Comparison of ENCODE assay signal across 23 mouse cellular contexts in the genomic region with DNA sequence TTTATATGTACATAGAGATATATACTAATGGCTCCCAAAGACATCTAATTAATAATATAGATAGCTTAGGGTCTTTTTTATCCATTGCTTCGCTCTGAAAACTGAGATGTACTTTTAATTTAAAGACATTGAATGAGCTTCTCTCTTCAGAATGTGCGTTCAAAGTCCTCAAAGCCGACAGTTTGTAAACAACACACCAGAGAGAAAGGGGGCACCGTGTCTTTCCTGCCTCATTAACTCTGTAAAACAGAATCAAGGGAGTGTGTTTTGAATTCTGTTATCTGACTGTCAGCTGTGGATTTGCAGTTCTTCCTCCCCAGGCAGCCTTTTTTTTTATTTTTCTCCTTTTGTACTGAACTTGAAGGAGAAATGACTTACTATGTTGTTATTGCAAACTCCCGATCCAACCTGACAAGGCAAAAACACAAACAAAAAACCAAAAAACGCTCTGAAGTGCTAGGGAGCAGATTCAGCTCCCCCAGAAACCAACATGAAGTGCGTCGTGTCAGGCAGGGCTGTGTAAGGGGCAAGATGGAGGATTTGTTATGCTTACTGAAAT.
DNase-seq lines count a peak whose midpoint lies in the region; ATAC-seq and TF ChIP-seq lines count a peak whose summit lies in the region.
"Had no signal": no experiment of that assay in that cellular context is flagged by ENCODE, and none has a peak within 500 bp of the region (broad histone marks: within the 10 kb centered on the region; RNA-seq: fewer than 3 reads in every experiment).

No protein-coding gene starts in this region.

- H3K4me2 ChIP-seq in forebrain, embryonic 16.5 days (ENCODE audit: low read length) = no peak overlapping the region
- H3K4me2 ChIP-seq in forebrain, embryonic 12.5 days = no peak overlapping the region
- H3K4me2 ChIP-seq in kidney, embryonic 14.5 days (replicated peaks; ENCODE audit: low read depth, low read length) = no peak overlapping the region
- H3K4me2 ChIP-seq in neural tube, embryonic 12.5 days (replicated peaks) = no peak overlapping the region
- H3K4me2 ChIP-seq in neural tube, embryonic 15.5 days = no peak overlapping the region
- no peak overlapping the region for H3K4me2 ChIP-seq in midbrain, embryonic 13.5 days (replicated peaks)
- H3K4me2 ChIP-seq: embryonic facial prominence, embryonic 15.5 days; heart, embryonic 13.5 days; limb, embryonic 15.5 days; midbrain, embryonic 12.5 days; stomach, embryonic 15.5 days had no signal

- H3K27ac ChIP-seq in forebrain, embryonic 16.5 days (ENCODE audit: low read length) = peak overlapping the region; percentile 19; the same call in 1 of the 2 replicates
- no peak overlapping the region for H3K27ac ChIP-seq in forebrain, embryonic 12.5 days
- no peak overlapping the region for H3K27ac ChIP-seq in kidney, embryonic 14.5 days (ENCODE audit: low read depth, low read length)
- H3K27ac ChIP-seq in kidney, adult 2 months (ENCODE audit: insufficient read depth, low read depth, low read length) = no peak overlapping the region
- H3K27ac ChIP-seq in neural tube, embryonic 12.5 days = no peak overlapping the region
- H3K27ac ChIP-seq in neural tube, embryonic 15.5 days (replicated peaks) = peak overlapping the region; percentile 56; the same call in 1 of the 2 replicates
- H3K27ac ChIP-seq in midbrain, embryonic 13.5 days = no peak overlapping the region
- H3K27ac ChIP-seq: embryonic facial prominence, embryonic 15.5 days; heart, adult 2 months; heart, embryonic 13.5 days; limb, embryonic 15.5 days; liver, embryonic 14.5 days; midbrain, embryonic 12.5 days; stomach, embryonic 15.5 days had no signal

- no peak for TF ChIP-seq POLR2A in kidney, adult 2 months (IDR thresholded peaks at IDR 0.05; ENCODE audit: low read depth, low read length)

- TF ChIP-seq CTCF in kidney, adult 2 months (conservative IDR thresholded peaks at IDR 0.05; ENCODE audit: insufficient read depth, insufficient read length, low read depth, low read length) = no peak

- DNase-seq in kidney, adult 2 months = no peak
- DNase-seq in neural tube, embryonic 10.5 days (ENCODE audit: extremely low spot score, low spot score) = no peak
- DNase-seq: adrenal gland, postnatal 14 days; cerebellum, adult 8-10 months; cerebellum, postnatal 36 days; gastrocnemius, postnatal 25 days; heart, adult 2 months; heart, postnatal 14 days; thymus, postnatal 36 days had no signal

- peaks cover 13% of the 10 kb centered on the region for H3K4me1 ChIP-seq in forebrain, embryonic 16.5 days (replicated peaks; ENCODE audit: control insufficient read depth, insufficient read depth, low read length)
- no peaks in the 10 kb centered on the region for H3K4me1 ChIP-seq in forebrain, embryonic 12.5 days
- H3K4me1 ChIP-seq in kidney, embryonic 14.5 days (ENCODE audit: control insufficient read depth, insufficient read depth, low read length) = 0 out of 2 replicates have a peak, but pooled peaks cover 3% of the 10 kb centered on the region
- no peaks in the 10 kb centered on the region for H3K4me1 ChIP-seq in kidney, adult 2 months (ENCODE audit: control insufficient read depth, insufficient read depth, low read length)
- H3K4me1 ChIP-seq in neural tube, embryonic 12.5 days = 0 out of 2 replicates have a peak, but pooled peaks cover 3% of the 10 kb centered on the region
- H3K4me1 ChIP-seq in neural tube, embryonic 15.5 days = peaks cover 26% of the 10 kb centered on the region
- H3K4me1 ChIP-seq in midbrain, embryonic 13.5 days (replicated peaks) = 0 out of 2 replicates have a peak, but pooled peaks cover 3% of the 10 kb centered on the region
- H3K4me1 ChIP-seq: embryonic facial prominence, embryonic 15.5 days; heart, embryonic 13.5 days; limb, embryonic 15.5 days; midbrain, embryonic 12.5 days; stomach, embryonic 15.5 days had no signal

- H3K27me3 ChIP-seq in forebrain, embryonic 16.5 days (replicated peaks; ENCODE audit: control insufficient read depth, insufficient read depth, low read length) = no peaks in the 10 kb centered on the region
- no peaks in the 10 kb centered on the region; the same call in 1 of the 2 replicates for H3K27me3 ChIP-seq in forebrain, embryonic 12.5 days
- H3K27me3 ChIP-seq in kidney, embryonic 14.5 days (ENCODE audit: control insufficient read depth, insufficient read depth, low read length) = no peaks in the 10 kb centered on the region
- H3K27me3 ChIP-seq in kidney, adult 2 months (replicated peaks; ENCODE audit: control insufficient read depth, insufficient read depth, low read length) = no peaks in the 10 kb centered on the region
- no peaks in the 10 kb centered on the region for H3K27me3 ChIP-seq in neural tube, embryonic 12.5 days (replicated peaks)
- H3K27me3 ChIP-seq in neural tube, embryonic 15.5 days (replicated peaks) = 0 out of 2 replicates have a peak, but pooled peaks cover 3% of the 10 kb centered on the region
- H3K27me3 ChIP-seq in midbrain, embryonic 13.5 days = no peaks in the 10 kb centered on the region
- H3K27me3 ChIP-seq: embryonic facial prominence, embryonic 15.5 days; limb, embryonic 15.5 days; stomach, embryonic 15.5 days had no signal

- ATAC-seq in forebrain, embryonic 16.5 days = no peak
- ATAC-seq in forebrain, embryonic 12.5 days (ENCODE audit: low FRiP score) = no peak
- 0 out of 2 replicates have a peak, but pooled peaks have one; percentile 20 for ATAC-seq in kidney, embryonic 14.5 days (ENCODE audit: low FRiP score, low TSS enrichment)
- ATAC-seq in neural tube, embryonic 12.5 days (ENCODE audit: low FRiP score, low read depth) = peak; percentile 48; the same call in 1 of the 2 replicates
- no peak for ATAC-seq in neural tube, embryonic 15.5 days (ENCODE audit: low FRiP score)
- no peak for ATAC-seq in midbrain, embryonic 13.5 days
- ATAC-seq: CD4-positive, CD25-positive, alpha-beta regulatory T cell, adult 4 months; inflammation-experienced regulatory T-cells, adult 6 months had no signal

- no peak overlapping the region for H3K4me3 ChIP-seq in forebrain, embryonic 16.5 days (replicated peaks; ENCODE audit: low read length)
- no peak overlapping the region for H3K4me3 ChIP-seq in forebrain, embryonic 12.5 days (replicated peaks)
- H3K4me3 ChIP-seq in kidney, embryonic 14.5 days (ENCODE audit: low read length) = no peak overlapping the region
- no peak overlapping the region for H3K4me3 ChIP-seq in kidney, adult 2 months (ENCODE audit: insufficient read depth, low read depth, low read length)
- H3K4me3 ChIP-seq in neural tube, embryonic 12.5 days = no peak overlapping the region
- no peak overlapping the region for H3K4me3 ChIP-seq in neural tube, embryonic 15.5 days (replicated peaks)
- H3K4me3 ChIP-seq in midbrain, embryonic 13.5 days (replicated peaks) = no peak overlapping the region
- H3K4me3 ChIP-seq: embryonic facial prominence, embryonic 15.5 days; heart, adult 2 months; heart, embryonic 13.5 days; limb, embryonic 15.5 days; midbrain, embryonic 12.5 days; stomach, embryonic 15.5 days had no signal

- H3K9ac ChIP-seq in forebrain, embryonic 16.5 days (replicated peaks; ENCODE audit: low read depth, low read length) = no peak overlapping the region
- no peak overlapping the region for H3K9ac ChIP-seq in forebrain, embryonic 12.5 days
- no peak overlapping the region for H3K9ac ChIP-seq in kidney, embryonic 14.5 days (ENCODE audit: low read depth, low read length)
- no peak overlapping the region for H3K9ac ChIP-seq in neural tube, embryonic 12.5 days
- no peak overlapping the region for H3K9ac ChIP-seq in neural tube, embryonic 15.5 days (replicated peaks)
- H3K9ac ChIP-seq in midbrain, embryonic 13.5 days (replicated peaks) = no peak overlapping the region
- H3K9ac ChIP-seq: embryonic facial prominence, embryonic 15.5 days; heart, embryonic 13.5 days; limb, embryonic 15.5 days; liver, embryonic 14.5 days; midbrain, embryonic 12.5 days; stomach, embryonic 15.5 days had no signal

- no peaks in the 10 kb centered on the region for H3K9me3 ChIP-seq in forebrain, embryonic 16.5 days (ENCODE audit: control insufficient read depth, low read length)
- H3K9me3 ChIP-seq in forebrain, embryonic 12.5 days = no peaks in the 10 kb centered on the region
- no peaks in the 10 kb centered on the region for H3K9me3 ChIP-seq in kidney, embryonic 14.5 days (ENCODE audit: control insufficient read depth, low read length)
- H3K9me3 ChIP-seq in neural tube, embryonic 12.5 days = no peaks in the 10 kb centered on the region
- no peaks in the 10 kb centered on the region for H3K9me3 ChIP-seq in neural tube, embryonic 15.5 days (replicated peaks)
- no peaks in the 10 kb centered on the region for H3K9me3 ChIP-seq in midbrain, embryonic 13.5 days
- H3K9me3 ChIP-seq: embryonic facial prominence, embryonic 15.5 days; limb, embryonic 15.5 days; midbrain, embryonic 12.5 days; stomach, embryonic 15.5 days had no signal

- no peaks in the 10 kb centered on the region for H3K36me3 ChIP-seq in forebrain, embryonic 16.5 days (ENCODE audit: control insufficient read depth, insufficient read depth)
- H3K36me3 ChIP-seq in forebrain, embryonic 12.5 days (replicated peaks) = no peaks in the 10 kb centered on the region
- no peaks in the 10 kb centered on the region for H3K36me3 ChIP-seq in kidney, embryonic 14.5 days (ENCODE audit: control insufficient read depth, insufficient read depth, low read length)
- no peaks in the 10 kb centered on the region for H3K36me3 ChIP-seq in kidney, adult 2 months (ENCODE audit: control insufficient read depth, insufficient read depth, low read length)
- H3K36me3 ChIP-seq in neural tube, embryonic 12.5 days = no peaks in the 10 kb centered on the region
- no peaks in the 10 kb centered on the region for H3K36me3 ChIP-seq in neural tube, embryonic 15.5 days
- H3K36me3 ChIP-seq in midbrain, embryonic 13.5 days = no peaks in the 10 kb centered on the region
- H3K36me3 ChIP-seq: embryonic facial prominence, embryonic 15.5 days; heart, embryonic 13.5 days; limb, embryonic 15.5 days; midbrain, embryonic 12.5 days; stomach, embryonic 15.5 days had no signal

- WGBS in forebrain, embryonic 16.5 days = 22% methylated on average over 8 of the region's 8 CpGs
- 35% methylated on average over 8 of the region's 8 CpGs for WGBS in forebrain, embryonic 12.5 days
- 22% methylated on average over 8 of the region's 8 CpGs for WGBS in kidney, embryonic 14.5 days
- 35% methylated on average over 8 of the region's 8 CpGs for WGBS in kidney, adult 2 months
- 25% methylated on average over 8 of the region's 8 CpGs for WGBS in neural tube, embryonic 12.5 days
- 16% methylated on average over 8 of the region's 8 CpGs for WGBS in neural tube, embryonic 15.5 days
- whole genome bisulfite sequencing in midbrain, embryonic 13.5 days = 46% methylated on average over 8 of the region's 8 CpGs

Comparison
In these comparisons a context has a peak if more than half of its experiments do, and no peak if none do; other contexts are left out.
1. ATAC-seq: peak in kidney, embryonic 14.5 days (single experiment) and neural tube, embryonic 12.5 days (single experiment); none in forebrain, embryonic 16.5 days (single experiment), forebrain, embryonic 12.5 days (single experiment), neural tube, embryonic 15.5 days (single experiment) and midbrain, embryonic 13.5 days (single experiment).
2. H3K27ac ChIP-seq: peak in forebrain, embryonic 16.5 days (single experiment) and neural tube, embryonic 15.5 days (single experiment); none in forebrain, embryonic 12.5 days (single experiment), kidney, embryonic 14.5 days (single experiment), kidney, adult 2 months (single experiment), neural tube, embryonic 12.5 days (single experiment) and midbrain, embryonic 13.5 days (single experiment).